Mouse (Mus musculus): ENCODE data around the gene Ehf. TPM values are rescaled to one million over a fixed set of nuclear protein-coding genes. Genes with fewer than 3 reads are reported as not detected.

The Ehf gene
- polyA plus RNA-seq, 1 experiment from 2014 or later = 0.05 TPM

Other genes starting within 250 kb of the Ehf start
- gene Pdhx, start 229.8 kb downstream of the Ehf start, polyA plus RNA-seq (2015; fragmentation: Nextera tagmentation; extraction: Ambion mirVana) = 59.3 TPM in 2 replicates
- gene Apip, start 229.6 kb downstream of the Ehf start, polyA plus RNA-seq (2015; fragmentation: Nextera tagmentation; extraction: Ambion mirVana) = 53.6 and 54.1 TPM in 2 replicates
- gene Elf5, start 108.4 kb upstream of the Ehf start, polyA plus RNA-seq (2015; fragmentation: Nextera tagmentation; extraction: Ambion mirVana) = not detected in 2 replicates
- gene Cat, start 181.9 kb upstream of the Ehf start, polyA plus RNA-seq (2015; fragmentation: Nextera tagmentation; extraction: Ambion mirVana) = 67.3 and 69.8 TPM in 2 replicates